Mouse (Mus musculus): ENCODE data around the gene Pla2g5.

DNA sequence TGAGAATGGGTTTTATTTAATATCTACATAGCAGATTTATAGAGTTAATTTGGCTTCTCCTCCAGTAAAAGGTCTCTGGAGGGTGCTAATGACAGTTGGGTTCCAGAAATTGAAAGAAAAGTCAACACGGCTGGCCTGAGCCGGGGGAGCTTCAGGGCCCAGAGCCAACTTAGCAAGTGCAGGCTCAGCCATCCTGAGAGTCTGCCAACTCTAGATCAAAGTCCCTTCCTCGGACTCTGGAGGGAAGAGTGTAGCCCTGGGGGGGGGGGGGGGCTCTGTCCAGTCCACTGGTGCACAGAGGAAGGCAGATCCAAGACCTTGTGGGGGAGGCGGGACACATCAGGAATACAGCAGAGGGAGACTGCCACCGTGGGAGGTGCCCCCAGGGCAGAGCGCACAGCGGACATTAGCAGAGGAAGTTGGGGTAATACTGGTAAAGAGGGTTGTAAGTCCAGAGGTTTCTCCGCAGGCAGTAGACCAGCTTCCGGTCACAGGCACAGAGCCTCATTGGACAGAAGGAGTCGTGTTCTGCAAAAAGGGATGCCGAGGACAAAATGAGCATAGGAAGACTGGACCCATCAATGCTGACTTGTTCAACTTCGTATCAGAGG lies 63.0 kb downstream of the Pla2g5 start:
- TF ChIP-seq CTCF (IDR thresholded peaks at IDR 0.05; ENCODE audit: low read depth, low read length): no peak
- no peak for TF ChIP-seq POLR2A (IDR thresholded peaks at IDR 0.05; ENCODE audit: extremely low read depth, insufficient read depth, low read length)

Data from liver, adult 2 months (tissue).